Mouse (Mus musculus) heart, adult 2 months (tissue): Measurements from ENCODE around the gene Nbea. TPM values are rescaled to one million over a fixed set of nuclear protein-coding genes. Genes with fewer than 3 reads are reported as not detected.

Source experiments
- DNase-seq, 2 experiments: peaks; one replicate each; pipeline ENCODE4 v3.0.0; 2021
- H3K27ac ChIP-seq: fragments of 200-600 bp; 2 replicates; pipeline ENCODE4 v1.8.1; 2022
- H3K27me3 ChIP-seq: fragments of 200-500 bp; 2 replicates; pipeline ENCODE4 v1.6.1; 2012; ENCODE audit warnings: mild to moderate bottlenecking, low read length, inconsistent platforms, mixed read lengths; ENCODE audit not compliant: control insufficient read depth, insufficient read depth
- H3K36me3 ChIP-seq: fragments of 200-500 bp; 2 replicates; pipeline ENCODE4 v1.6.1; 2012; ENCODE audit warnings: low read length, inconsistent platforms; ENCODE audit not compliant: control insufficient read depth, insufficient read depth
- H3K4me1 ChIP-seq: fragments of 200-500 bp; 2 replicates; pipeline ENCODE4 v1.6.1; 2011; ENCODE audit warnings: low read length; ENCODE audit not compliant: control insufficient read depth, insufficient read depth
- H3K4me3 ChIP-seq: fragments of 200-600 bp; 2 replicates; pipeline ENCODE4 v1.8.1; 2022
- H3K79me2 ChIP-seq: fragments of 200-500 bp; replicated peaks from 2 replicates; pipeline ENCODE4 v1.6.1; 2012; ENCODE audit warnings: mild to moderate bottlenecking, inconsistent platforms, low read length, moderate library complexity, mixed read lengths; ENCODE audit not compliant: control insufficient read depth, insufficient read depth
- H3K9ac ChIP-seq: fragments of 200-500 bp; 2 replicates; pipeline ENCODE4 v1.6.1; 2012; ENCODE audit warnings: low read depth, mild to moderate bottlenecking, control low read depth, inconsistent platforms, low read length, mixed read lengths
- CTCF ChIP-seq: fragments of 200-600 bp; IDR thresholded peaks from 2 replicates; pipeline ENCODE4 v1.8.1; 2022; ENCODE audit warnings: antibody characterized with exemption, mild to moderate bottlenecking, moderate library complexity
- EP300 ChIP-seq: fragments of 200-500 bp; IDR thresholded peaks from 2 replicates; pipeline ENCODE4 v1.6.1; 2011; ENCODE audit warnings: low read depth, low read length, control low read depth; ENCODE audit not compliant: insufficient read depth
- POLR2A ChIP-seq: fragments of 200-500 bp; IDR thresholded peaks from 2 replicates; pipeline ENCODE4 v1.6.1; 2011; ENCODE audit warnings: mild to moderate bottlenecking, low read depth, low read length, control low read depth; ENCODE audit not compliant: insufficient read depth
- WGBS: fragments of 180-500 bp; shearing (Covaris S2); methylation state at CpG from one replicate; pipeline ENCODE4 v1.1.7; 2018; 5-methylcytosine and 5-hydroxymethylcytosine counted together
- intact Hi-C: fragments of 180-260 bp; cut with DNase I; formaldehyde crosslinking; loops from one replicate; pipeline ENCODE4 v1.15.1; 2025
- polyA plus RNA-seq: library from polyadenylated mRNA; depleted of rRNA; stranded (reverse); fragments of >200 nt; gene quantifications from 2 replicates; pipeline ENCODE4 v1.2.3, GENCODE M21; 2012
- total RNA-seq, 2 experiments: library from RNA; stranded (reverse); gene quantifications; 2 replicates each; pipeline ENCODE4 v1.2.3; 2021

Nbea gene
- total and polyA plus RNA-seq, 3 experiments, result 6.2 to 12.4 (median 11.9) TPM

GRCm38 (mm10) chr3:55965723-55966156, 217.8 kb downstream of the Nbea start:
- no peak for TF ChIP-seq CTCF
- no peak for TF ChIP-seq POLR2A
- no peak for TF ChIP-seq EP300
- Histone ChIP-seq H3K4me3 (no peak overlapping the region), H3K27ac (no peak overlapping the region), H3K9ac (no peak overlapping the region), H3K36me3 (no peaks in the 10 kb centered on the region), H3K4me1 (no peaks in the 10 kb centered on the region), H3K27me3 (no peaks in the 10 kb centered on the region), H3K79me2 (no peaks in the 10 kb centered on the region)
- intact Hi-C loops, result no loop called here
- DNase-seq, result no peak
- 90% methylated on average over 10 of the region's 10 CpGs for WGBS

GRCm38 (mm10) chr3:55963032-55963431, 220.5 kb downstream of the Nbea start:
- TF ChIP-seq CTCF, result no peak
- no peak for TF ChIP-seq EP300
- no peak for TF ChIP-seq POLR2A
- Histone ChIP-seq H3K36me3 (no peaks in the 10 kb centered on the region), H3K79me2 (no peaks in the 10 kb centered on the region), H3K27me3 (no peaks in the 10 kb centered on the region), H3K9ac (no peak overlapping the region), H3K4me3 (no peak overlapping the region), H3K27ac (no peak overlapping the region), H3K4me1 (no peaks in the 10 kb centered on the region)
- DNase-seq, result no peak
- intact Hi-C loops, result no loop called here
- 88% methylated on average over 8 of the region's 8 CpGs for WGBS

GRCm38 (mm10) chr3:55949994-55950393, 233.5 kb downstream of the Nbea start:
- H3K79me2 ChIP-seq, result no peaks in the 10 kb centered on the region
- no peaks in the 10 kb centered on the region for H3K36me3 ChIP-seq
- no peak overlapping the region for H3K4me3 ChIP-seq
- no peak for DNase-seq
- TF ChIP-seq EP300, result no peak
- no peak overlapping the region for H3K9ac ChIP-seq
- intact Hi-C loops, result no loop called here
- H3K4me1 ChIP-seq, result no peaks in the 10 kb centered on the region
- 85% methylated on average over 5 of the region's 5 CpGs for WGBS
- no peak overlapping the region for H3K27ac ChIP-seq
- H3K27me3 ChIP-seq, result no peaks in the 10 kb centered on the region

- intact Hi-C loops, result no loop called here
- Histone ChIP-seq H3K36me3 (no peaks in the 10 kb centered on the region), H3K27ac (no peak overlapping the region), H3K79me2 (no peaks in the 10 kb centered on the region), H3K27me3 (no peaks in the 10 kb centered on the region), H3K9ac (no peak overlapping the region), H3K4me3 (no peak overlapping the region), H3K4me1 (no peaks in the 10 kb centered on the region)
- TF ChIP-seq EP300 (no peak), POLR2A (no peak), CTCF (no peak)
- WGBS, result 90% methylated on average over 2 of the region's 2 CpGs
- DNase-seq, result no peak
These were observed 234.4 kb downstream of the Nbea start for GRCm38 (mm10) chr3:55949148-55949547.

- H3K27ac ChIP-seq, result no peak overlapping the region
- no peaks in the 10 kb centered on the region for H3K79me2 ChIP-seq
- no peak overlapping the region for H3K4me3 ChIP-seq
- H3K27me3 ChIP-seq, result no peaks in the 10 kb centered on the region
- H3K4me1 ChIP-seq, result no peaks in the 10 kb centered on the region
- no peak for DNase-seq
- H3K9ac ChIP-seq, result no peak overlapping the region
- H3K36me3 ChIP-seq, result no peaks in the 10 kb centered on the region
- 92% methylated on average over 2 of the region's 2 CpGs for WGBS
- intact Hi-C loops, result no loop called here
- no peak for TF ChIP-seq POLR2A
- TF ChIP-seq EP300, result no peak
- TF ChIP-seq CTCF, result no peak
These were observed 256.2 kb downstream of the Nbea start for GRCm38 (mm10) chr3:55927343-55927742.

- H3K27me3 ChIP-seq, result no peaks in the 10 kb centered on the region
- 78% methylated on average over 1 of the region's 1 CpGs for WGBS
- intact Hi-C loops, result no loop called here
These were observed 274.2 kb downstream of the Nbea start for GRCm38 (mm10) chr3:55909290-55909689.

More at GRCm38 (mm10) chr3:55909290-55909689, 274.2 kb downstream of the Nbea start:
- DNase-seq, result peak in 1 of 2 experiments; percentile 27
- H3K27ac ChIP-seq, result no peak overlapping the region
- H3K4me1 ChIP-seq, result no peaks in the 10 kb centered on the region
- no peak for TF ChIP-seq CTCF
- TF ChIP-seq POLR2A, result no peak
- TF ChIP-seq EP300, result no peak
- no peak overlapping the region for H3K4me3 ChIP-seq
- H3K36me3 ChIP-seq, result no peaks in the 10 kb centered on the region
- H3K9ac ChIP-seq, result no peak overlapping the region
- no peaks in the 10 kb centered on the region for H3K79me2 ChIP-seq
